Mouse (Mus musculus): ENCODE measurements around the gene Gle1.
"Not testable (repeated sequence)": the region's sequence is repeated elsewhere in the genome, so short reads cannot be mapped to it uniquely, and the experiment has no call there.

The Gle1 gene

GRCm38 (mm10) chr2:29934906-29935599 is at the start of gene Gle1:
TSS of gene Gle1 (plus strand) at chr2:29935426.
- peak; percentile 99 for DNase-seq

- DNase-seq = not testable (repeated sequence)
These were observed 48.5 kb upstream of the Gle1 start for GRCm38 (mm10) chr2:29886659-29887292.

- DNase-seq = peak; percentile 100
These were observed 45.9 kb upstream of the Gle1 start, which contains the start of gene Odf2 for GRCm38 (mm10) chr2:29889066-29889944. TSS of gene Odf2 (plus strand) at chr2:29889221.

GRCm38 (mm10) chr2:29889991-29890833 is 45.0 kb upstream of the Gle1 start:
- DNase-seq = peak; percentile 74

GRCm38 (mm10) chr2:29891773-29892172 is 43.5 kb upstream of the Gle1 start:
- DNase-seq = no peak

GRCm38 (mm10) chr2:29896071-29896470 is 39.2 kb upstream of the Gle1 start:
- DNase-seq = no peak

GRCm38 (mm10) chr2:29897366-29897765 is 37.9 kb upstream of the Gle1 start:
- no peak for DNase-seq

- DNase-seq = no peak
These were observed 37.1 kb upstream of the Gle1 start for GRCm38 (mm10) chr2:29898081-29898480.

- no peak for DNase-seq
These were observed 33.0 kb upstream of the Gle1 start for GRCm38 (mm10) chr2:29902194-29902593.

- not testable (repeated sequence) for DNase-seq
These were observed 27.1 kb upstream of the Gle1 start for GRCm38 (mm10) chr2:29908171-29908570.

- DNase-seq = peak; percentile 47
These were observed 25.2 kb upstream of the Gle1 start for GRCm38 (mm10) chr2:29910042-29910441.

GRCm38 (mm10) chr2:29917621-29918020 is 17.6 kb upstream of the Gle1 start:
- DNase-seq = no peak

GRCm38 (mm10) chr2:29922011-29922410 is 13.2 kb upstream of the Gle1 start:
- peak; percentile 16 for DNase-seq

GRCm38 (mm10) chr2:29926542-29926941 is 8.7 kb upstream of the Gle1 start:
- no peak for DNase-seq

- no peak for DNase-seq
These were observed 4.7 kb upstream of the Gle1 start for GRCm38 (mm10) chr2:29930506-29930905.

GRCm38 (mm10) chr2:29931194-29931593 is 4.0 kb upstream of the Gle1 start:
- DNase-seq = no peak

- no peak for DNase-seq
These were observed 4.8 kb downstream of the Gle1 start for GRCm38 (mm10) chr2:29940073-29940472.

GRCm38 (mm10) chr2:29940826-29941225 is 5.6 kb downstream of the Gle1 start:
- DNase-seq = no peak

GRCm38 (mm10) chr2:29944723-29945122 is 9.5 kb downstream of the Gle1 start:
- DNase-seq = no peak

- no peak for DNase-seq
These were observed 13.7 kb downstream of the Gle1 start for GRCm38 (mm10) chr2:29948896-29949295.

GRCm38 (mm10) chr2:29961246-29961645 is 26.0 kb downstream of the Gle1 start:
- no peak for DNase-seq

Data from thymus, postnatal 4 days (tissue).